Mouse (Mus musculus): Measurements from ENCODE around the gene Tub.

Gene Tub

GRCm38 (mm10) chr7:108950312-108950761 lies at the start of gene Tub:
Gene Tub, plus strand, starts transcription at chr7:108950338.
- peak; percentile 45 for DNase-seq (ENCODE audit: extremely low spot score)

GRCm38 (mm10) chr7:108903969-108904368 lies 46.2 kb upstream of the Tub start:
- DNase-seq (ENCODE audit: extremely low spot score) = no peak

- no peak for DNase-seq (ENCODE audit: extremely low spot score)
Measured at GRCm38 (mm10) chr7:108927043-108927442, 23.1 kb upstream of the Tub start.

GRCm38 (mm10) chr7:108928280-108929188 lies 21.6 kb upstream of the Tub start:
- no peak for DNase-seq (ENCODE audit: extremely low spot score)

DNA sequence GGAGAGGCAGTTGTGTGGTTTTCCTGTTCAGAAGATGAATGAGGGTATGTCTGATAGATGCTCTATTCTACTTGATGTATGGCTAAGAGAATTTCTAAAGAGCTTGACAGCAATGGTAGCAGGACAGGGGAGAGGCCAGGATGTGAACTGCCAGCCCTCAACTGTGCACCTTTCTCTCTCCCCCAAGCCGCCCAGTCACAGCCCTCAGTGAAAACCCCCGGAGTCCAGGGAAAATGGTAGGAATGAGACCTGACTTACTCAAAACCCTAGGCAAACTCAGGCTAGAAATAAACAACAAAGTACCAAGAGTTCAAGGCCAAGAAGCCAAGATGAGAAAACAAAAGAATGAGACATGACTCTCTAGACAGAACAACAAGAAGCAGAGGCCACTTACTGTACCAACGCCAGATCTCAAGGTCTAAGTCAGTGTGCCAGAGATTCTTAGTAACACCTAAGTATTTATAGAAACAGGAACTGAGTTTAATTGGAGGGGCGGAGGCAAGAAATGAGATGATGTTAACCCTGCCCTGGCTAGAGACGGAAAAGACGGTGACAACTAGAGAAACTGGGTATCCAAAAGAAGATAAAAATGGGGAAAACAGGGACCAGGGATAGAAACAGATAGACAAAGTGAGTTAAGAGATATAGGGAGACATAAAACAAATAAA lies 20.3 kb upstream of the Tub start, which contains the start of gene Nlrp10:
Gene Nlrp10 (minus strand): TSS at position 453 of the 668 bp plus-strand sequence.
- no peak for DNase-seq (ENCODE audit: extremely low spot score)

- peak; percentile 94 for DNase-seq (ENCODE audit: extremely low spot score)
Measured at GRCm38 (mm10) chr7:108933794-108934731, 16.1 kb upstream of the Tub start, which contains the start of gene Eif3f. Gene Eif3f, plus strand, starts transcription at chr7:108934417.

- no peak for DNase-seq (ENCODE audit: extremely low spot score)
Measured at GRCm38 (mm10) chr7:108934836-108935235, 15.3 kb upstream of the Tub start.

GRCm38 (mm10) chr7:108935411-108935810 lies 14.7 kb upstream of the Tub start:
- DNase-seq (ENCODE audit: extremely low spot score) = no peak

DNA sequence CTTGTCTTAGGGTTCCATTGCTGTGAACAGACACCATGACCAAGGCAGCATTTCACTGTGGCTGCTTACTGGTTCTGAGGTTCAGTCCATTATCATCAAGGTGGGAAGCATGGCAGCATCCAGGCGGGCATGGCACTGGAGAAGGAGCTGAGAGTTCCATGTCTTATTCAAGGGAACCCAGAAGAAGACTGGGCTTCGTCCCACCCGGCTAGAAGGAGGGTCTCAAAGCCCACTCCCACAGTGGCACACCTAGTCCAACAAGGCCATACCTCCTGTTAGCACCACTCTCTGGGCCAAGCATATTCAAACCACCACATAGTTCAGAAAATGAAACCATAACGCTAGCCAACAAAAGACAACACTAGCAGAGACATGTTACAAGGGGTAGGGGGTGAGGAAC lies 13.5 kb upstream of the Tub start:
- no peak for DNase-seq (ENCODE audit: extremely low spot score)

DNA sequence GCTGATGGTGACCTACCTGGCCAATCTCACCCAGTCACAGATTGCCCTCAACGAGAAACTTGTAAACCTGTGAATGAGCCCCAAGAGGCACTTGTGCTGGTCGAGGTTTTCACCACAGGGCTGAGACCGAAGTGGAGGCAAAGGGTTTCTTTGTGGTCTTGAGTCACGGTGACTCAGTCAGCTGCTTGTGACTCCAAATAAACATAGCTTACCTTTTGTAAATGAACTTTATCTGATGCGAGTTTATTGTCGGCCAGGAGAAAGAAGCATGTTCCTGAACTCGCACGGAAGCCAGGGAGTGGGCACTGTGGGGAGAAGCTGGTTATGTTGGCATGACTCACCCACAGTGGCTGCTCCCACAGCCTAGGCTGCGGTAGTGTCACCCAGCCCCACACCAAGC lies 8.7 kb upstream of the Tub start:
- DNase-seq (ENCODE audit: extremely low spot score) = no peak

DNA sequence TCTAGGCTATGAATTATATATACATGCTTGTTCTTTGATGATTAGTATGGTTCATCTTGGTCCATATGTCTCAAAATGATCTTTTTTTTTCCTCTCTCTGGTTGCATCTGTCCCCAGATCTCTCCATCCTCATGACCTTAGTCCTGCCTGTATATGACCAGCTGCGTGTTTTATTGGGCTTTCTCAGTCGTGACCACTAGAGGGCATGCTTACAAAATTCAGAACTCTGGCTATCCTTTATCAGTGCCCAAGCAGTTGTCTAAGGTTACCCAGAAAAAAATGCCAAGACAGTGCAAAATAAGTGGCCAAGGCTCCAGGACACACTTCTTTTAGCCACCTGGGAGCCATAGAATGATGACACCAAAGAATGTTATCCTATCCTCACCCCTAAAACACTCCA lies 6.1 kb upstream of the Tub start:
- peak; percentile 68 for DNase-seq (ENCODE audit: extremely low spot score)

- DNase-seq (ENCODE audit: extremely low spot score) = no peak
Measured at GRCm38 (mm10) chr7:108948611-108949010, 1.5 kb upstream of the Tub start.

- no peak for DNase-seq (ENCODE audit: extremely low spot score)
Measured at GRCm38 (mm10) chr7:108949301-108949700, 837 bp upstream of the Tub start.

- peak; percentile 50 for DNase-seq (ENCODE audit: extremely low spot score)
Measured at GRCm38 (mm10) chr7:108950762-108951331, 709 bp downstream of the Tub start.

DNA sequence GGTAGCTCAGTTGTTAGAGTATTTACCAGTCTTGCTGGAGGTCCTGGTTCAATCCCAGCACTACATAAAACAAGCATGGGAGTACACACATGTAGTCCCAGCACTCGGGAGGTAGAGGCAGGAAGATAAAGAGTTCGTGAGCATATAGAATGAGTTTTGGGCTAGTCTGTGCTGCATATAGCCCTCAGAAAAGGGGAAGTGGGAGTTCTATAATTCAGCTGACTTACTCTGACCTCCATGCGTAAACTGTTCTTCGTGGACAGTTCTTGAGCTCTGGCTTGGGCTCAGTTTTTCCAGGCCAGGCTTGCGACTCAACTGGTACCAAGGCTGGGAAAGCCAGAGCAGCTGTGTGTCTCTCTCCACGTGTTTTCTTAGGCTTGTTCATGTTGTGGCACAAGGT lies 2.7 kb downstream of the Tub start:
- DNase-seq (ENCODE audit: extremely low spot score) = no peak

DNA sequence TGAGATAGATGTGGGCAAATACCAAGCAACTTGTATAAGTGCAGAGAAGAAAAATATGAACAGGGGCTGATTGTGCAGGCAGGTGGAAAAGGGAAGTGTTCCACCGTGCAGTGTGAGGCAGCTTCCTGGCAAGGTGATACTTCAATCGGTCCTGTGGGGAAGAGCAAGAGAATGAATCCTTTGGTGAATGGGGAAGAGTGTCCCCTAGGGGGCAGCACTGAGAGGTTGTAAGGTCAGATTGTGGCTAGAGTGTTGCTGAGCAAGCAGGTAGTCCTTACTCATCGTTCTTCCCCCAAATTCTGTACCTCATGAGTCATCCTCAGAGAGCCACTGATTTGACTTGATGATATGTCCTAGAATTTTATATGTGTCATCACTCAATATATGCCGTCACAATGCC lies 4.0 kb downstream of the Tub start:
- DNase-seq (ENCODE audit: extremely low spot score) = peak; percentile 35

GRCm38 (mm10) chr7:108957734-108958133 lies 7.6 kb downstream of the Tub start:
- no peak for DNase-seq (ENCODE audit: extremely low spot score)

DNA sequence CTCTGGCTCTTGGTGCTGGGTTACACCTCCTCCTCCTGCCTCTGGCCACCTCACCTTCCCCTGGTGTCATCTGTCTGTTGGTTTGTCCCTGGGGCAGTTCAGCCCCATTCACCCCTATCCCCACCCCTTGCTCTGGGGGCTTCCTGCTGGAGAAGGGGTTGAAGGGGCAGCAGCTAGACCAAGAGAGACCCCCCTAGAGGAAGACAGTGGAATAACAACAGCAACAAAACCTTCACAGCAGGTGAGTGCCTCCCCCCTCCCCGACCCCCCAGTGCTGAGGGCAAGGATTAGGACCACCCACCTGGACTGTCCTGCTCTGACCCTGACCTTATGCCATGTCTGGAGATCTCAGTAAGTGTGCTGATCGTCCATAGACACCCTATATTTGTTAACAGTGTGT lies 15.8 kb downstream of the Tub start:
- DNase-seq (ENCODE audit: extremely low spot score) = no peak

DNA sequence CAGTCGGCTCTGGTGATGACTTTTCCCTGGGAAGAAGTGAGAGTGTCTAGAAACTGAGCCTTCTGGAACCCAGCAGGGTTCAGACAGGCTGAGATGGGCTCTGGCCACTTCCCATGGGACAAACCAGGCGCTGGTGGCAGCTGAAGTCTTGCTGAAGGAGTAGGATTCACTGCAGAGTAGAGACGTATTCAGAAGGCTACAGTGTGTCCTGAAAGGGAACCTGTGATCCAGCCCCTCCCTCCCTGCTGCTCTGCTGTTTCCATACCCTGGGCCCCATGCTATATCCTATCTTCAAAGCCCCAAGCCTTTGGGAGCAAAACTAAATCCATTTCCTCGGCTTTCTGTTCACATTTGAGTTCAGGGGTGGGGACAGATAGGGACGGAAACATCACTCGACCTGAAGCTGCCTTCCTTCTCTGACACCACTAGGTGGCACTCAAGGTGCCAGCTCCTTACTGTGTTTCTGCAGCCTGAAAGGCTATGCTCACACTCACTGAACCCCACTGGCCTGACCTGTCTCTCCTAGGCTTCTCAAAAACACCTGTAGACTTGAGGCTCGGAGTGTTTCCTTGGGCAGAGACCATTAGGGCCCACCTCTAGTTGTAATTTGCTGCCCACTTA lies 16.7 kb downstream of the Tub start:
- DNase-seq (ENCODE audit: extremely low spot score) = peak; percentile 61

DNA sequence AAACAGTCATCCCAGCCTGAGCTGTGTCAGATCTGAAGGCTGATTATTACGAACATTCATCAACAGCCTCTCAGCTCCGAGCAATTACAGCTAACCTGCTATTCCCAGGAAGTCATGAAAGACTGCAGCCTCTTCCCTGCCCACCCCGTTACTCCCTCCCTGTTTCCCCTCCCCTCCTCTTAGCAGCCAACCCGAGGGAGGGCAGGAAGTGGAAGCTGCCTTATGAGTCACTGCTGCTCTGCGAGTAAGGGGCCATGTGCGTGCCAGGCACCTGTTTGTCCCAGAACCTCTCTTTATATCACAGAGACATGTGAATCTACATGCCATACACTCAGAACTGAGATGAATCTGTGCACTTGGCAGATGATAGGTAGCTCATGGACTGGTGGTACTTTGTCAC lies 18.1 kb downstream of the Tub start:
- DNase-seq (ENCODE audit: extremely low spot score) = no peak

GRCm38 (mm10) chr7:108972273-108972672 lies 22.1 kb downstream of the Tub start:
- DNase-seq (ENCODE audit: extremely low spot score) = no peak
